Mouse (Mus musculus): ENCODE results near the gene Amz2.

- TF ChIP-seq CTCF (conservative IDR thresholded peaks at IDR 0.05; ENCODE audit: low read length) (no peak), POU5F1 (IDR thresholded peaks at IDR 0.05; ENCODE audit: borderline replicate concordance, low read length) (no peak), NANOG (IDR thresholded peaks at IDR 0.05; ENCODE audit: borderline replicate concordance, low read length) (no peak)
These were observed 33.1 kb upstream of the Amz2 start for GRCm38 (mm10) chr11:109392601-109393000.

Measured in E14TG2a.4 (cell line).